Mouse (Mus musculus) ES-E14 (cell line): ENCODE measurements around the gene Tmem256.

Source experiments
- CHD2 ChIP-seq: IDR thresholded peaks from 2 replicates; pipeline ENCODE4 v1.6.1; 2014; ENCODE audit warnings: mild to moderate bottlenecking, low read depth, low read length, inconsistent platforms
- HCFC1 ChIP-seq: IDR thresholded peaks from 2 replicates; pipeline ENCODE4 v1.6.1; 2012; ENCODE audit warnings: low read length, inconsistent platforms, borderline replicate concordance; ENCODE audit not compliant: insufficient read depth
- ZNF384 ChIP-seq: IDR thresholded peaks from 2 replicates; pipeline ENCODE4 v1.6.1; 2012; ENCODE audit warnings: low read depth, low read length, inconsistent platforms

- TF ChIP-seq ZNF384 (no peak), HCFC1 (no peak), CHD2 (no peak)
These were observed 26.0 kb downstream of the Tmem256 start for GRCm38 (mm10) chr11:69864138-69864860.
